Mouse (Mus musculus): Measurements from ENCODE around the gene Kank2. TPM values are rescaled to one million over a fixed set of nuclear protein-coding genes. Genes with fewer than 3 reads are reported as not detected.

The Kank2 gene
- 2.8 and 3.7 TPM in 2 replicates for polyA plus RNA-seq (2015; fragmentation: Nextera tagmentation; extraction: Ambion mirVana)

DNA sequence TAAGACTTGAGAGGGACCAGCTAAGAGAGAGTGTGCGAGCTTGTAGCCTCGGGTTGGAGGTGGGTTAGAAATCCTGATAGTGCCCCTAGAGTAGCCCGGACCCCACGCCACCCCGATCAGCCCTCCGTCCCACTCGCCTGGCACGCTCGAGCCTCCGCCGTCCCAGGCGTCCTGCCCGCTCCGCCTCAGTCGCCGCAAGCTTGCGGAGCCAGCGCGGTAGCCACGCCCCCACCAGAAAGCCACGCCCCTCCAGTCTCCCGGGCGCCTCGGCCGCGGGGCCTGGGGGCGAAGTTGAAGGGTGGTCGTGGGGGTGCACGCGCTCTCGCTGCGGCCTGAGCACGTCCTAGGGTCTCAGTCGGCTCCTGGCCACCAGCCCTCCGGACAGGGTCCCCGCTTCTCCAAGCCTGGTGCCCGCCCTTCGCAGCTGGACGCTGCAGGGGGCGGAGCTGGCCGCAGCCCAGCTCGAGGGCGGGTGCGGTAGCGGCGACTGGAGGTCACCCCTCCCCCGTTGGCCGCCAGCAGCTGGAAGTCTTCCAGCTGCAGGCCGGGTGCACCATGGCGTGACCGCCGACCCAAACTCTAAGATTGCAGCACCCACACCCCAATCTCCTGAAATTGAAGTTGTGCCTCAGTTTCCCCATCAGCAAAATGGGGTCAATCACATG lies at the start of gene Kank2:
TSS of gene Kank2 (minus strand) at position 400 of the 665 bp plus-strand sequence.
- Histone ChIP-seq H3K27me3 (ENCODE audit: insufficient read depth, low read length) (no peaks in the 10 kb centered on the region), H3K27ac (ENCODE audit: low read depth) (peak within 1 kb of the TSS; percentile 89), H3K36me3 (replicated peaks; ENCODE audit: insufficient read depth, low read length) (0 out of 2 replicates have a peak, but pooled peaks cover 6% of the 10 kb centered on the region), H3K4me2 (ENCODE audit: low read depth, low read length) (peak within 1 kb of the TSS; percentile 85), H3K4me1 (ENCODE audit: insufficient read depth) (peaks cover 20% of the 10 kb centered on the region; the same call in 1 of the 2 replicates), H3K4me3 (ENCODE audit: low read depth, low read length) (peak within 1 kb of the TSS; percentile 76), H3K9me3 (ENCODE audit: low read length) (no peaks in the 10 kb centered on the region), H3K9ac (replicated peaks) (peak within 1 kb of the TSS; percentile 86)
- TF ChIP-seq EP300 (IDR thresholded peaks at IDR 0.05; ENCODE audit: low read depth) (no peak), CTCF (IDR thresholded peaks at IDR 0.05; ENCODE audit: low read depth) (no peak)
- peak; percentile 89 for ATAC-seq
- peak; percentile 89 for DNase-seq
- under 1% methylated on average over 49 of the region's 52 CpGs for WGBS (ENCODE audit: insufficient replicate concordance)

DNA sequence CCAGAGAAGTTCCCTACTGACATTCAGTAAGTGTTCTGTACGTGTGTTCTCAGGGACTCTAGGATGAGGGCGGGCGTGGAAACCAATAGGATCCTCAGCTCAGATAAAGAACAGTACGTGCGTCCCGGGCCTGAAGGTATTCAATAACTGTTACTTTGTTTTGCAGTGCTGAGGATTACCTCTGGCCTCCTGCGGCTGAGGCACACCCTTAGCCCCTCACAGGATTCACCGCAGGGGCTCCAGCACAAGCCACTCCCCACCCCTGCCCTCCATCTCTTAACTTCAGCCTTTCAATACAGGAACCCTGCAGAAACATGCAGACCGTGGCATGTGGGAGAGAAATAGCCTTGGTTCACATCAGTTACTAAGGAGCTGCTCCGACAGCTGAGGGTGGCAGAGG lies 49.4 kb upstream of the Kank2 start:
- ATAC-seq = no peak
- Histone ChIP-seq H3K4me2 (ENCODE audit: low read depth, low read length) (no peak overlapping the region), H3K4me1 (ENCODE audit: insufficient read depth) (peaks cover 16% of the 10 kb centered on the region), H3K36me3 (replicated peaks; ENCODE audit: insufficient read depth, low read length) (no peaks in the 10 kb centered on the region), H3K27me3 (ENCODE audit: insufficient read depth, low read length) (no peaks in the 10 kb centered on the region), H3K9me3 (ENCODE audit: low read length) (no peaks in the 10 kb centered on the region), H3K9ac (replicated peaks) (no peak overlapping the region), H3K27ac (ENCODE audit: low read depth) (peak overlapping the region; percentile 71), H3K4me3 (ENCODE audit: low read depth, low read length) (no peak overlapping the region)
- no peak for TF ChIP-seq EP300 (IDR thresholded peaks at IDR 0.05; ENCODE audit: low read depth)
- no peak for TF ChIP-seq CTCF (IDR thresholded peaks at IDR 0.05; ENCODE audit: low read depth)
- 58% methylated on average over 10 of the region's 10 CpGs for WGBS (ENCODE audit: insufficient replicate concordance)
- no peak for DNase-seq

DNA sequence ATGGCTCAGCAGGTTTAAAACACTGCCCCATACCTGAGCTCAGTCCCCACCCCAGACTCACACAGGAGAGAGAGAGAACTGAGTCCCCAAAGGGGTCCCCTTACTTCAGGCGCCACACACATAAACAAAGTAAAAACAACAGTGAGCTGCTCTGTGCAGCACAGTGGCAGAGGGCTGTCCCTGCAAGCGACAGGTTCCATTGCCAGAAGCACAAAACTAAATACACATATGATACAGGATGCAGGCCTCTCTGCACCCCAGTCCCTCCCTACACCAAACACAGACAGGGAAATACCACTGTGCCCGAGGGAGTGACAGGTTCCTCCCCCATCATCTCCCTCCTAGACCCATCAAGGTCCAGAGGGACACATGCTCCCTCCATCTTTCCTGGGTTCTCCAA lies 48.9 kb upstream of the Kank2 start:
- ATAC-seq (no peak), DNase-seq (no peak)
- no peak overlapping the region for H3K4me3 ChIP-seq (ENCODE audit: low read depth, low read length)
- 45% methylated on average over 3 of the region's 3 CpGs for WGBS (ENCODE audit: insufficient replicate concordance)
- no peaks in the 10 kb centered on the region for H3K27me3 ChIP-seq (ENCODE audit: insufficient read depth, low read length)
- H3K4me2 ChIP-seq (ENCODE audit: low read depth, low read length) = no peak overlapping the region
- TF ChIP-seq EP300 (IDR thresholded peaks at IDR 0.05; ENCODE audit: low read depth) (no peak), CTCF (IDR thresholded peaks at IDR 0.05; ENCODE audit: low read depth) (no peak)
- no peak overlapping the region for H3K9ac ChIP-seq (replicated peaks)
- no peaks in the 10 kb centered on the region for H3K36me3 ChIP-seq (replicated peaks; ENCODE audit: insufficient read depth, low read length)
- H3K27ac ChIP-seq (ENCODE audit: low read depth) = peak overlapping the region; percentile 71
- peaks cover 13% of the 10 kb centered on the region for H3K4me1 ChIP-seq (ENCODE audit: insufficient read depth)
- H3K9me3 ChIP-seq (ENCODE audit: low read length) = no peaks in the 10 kb centered on the region

DNA sequence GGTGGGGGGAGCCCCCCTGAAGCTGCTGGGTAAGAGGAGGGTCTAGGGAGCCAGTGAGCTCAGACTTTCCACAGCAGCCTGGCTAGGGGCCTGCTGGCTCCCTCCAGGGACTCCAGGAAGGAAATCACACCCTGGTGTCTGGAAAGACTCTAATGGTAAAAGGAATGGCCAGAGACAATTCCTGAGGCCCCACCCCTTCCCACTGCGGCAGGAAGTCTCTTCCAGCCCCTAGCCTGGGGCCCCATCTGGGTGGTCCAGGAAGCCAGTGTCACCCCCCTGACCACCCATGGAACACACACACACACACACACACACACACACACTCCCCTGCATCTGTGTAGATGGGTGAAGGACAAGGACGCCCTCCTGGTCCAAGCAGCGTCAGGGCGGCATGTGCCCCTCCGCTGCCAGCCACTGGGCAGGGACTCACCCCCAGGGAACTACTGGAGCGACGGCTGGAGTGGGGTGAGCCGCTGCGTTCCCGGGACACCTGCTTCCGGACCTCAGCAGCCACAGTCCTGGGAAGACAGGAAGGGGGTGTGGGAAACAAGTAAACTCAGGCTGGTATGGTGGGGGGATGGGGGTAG lies 48.3 kb upstream of the Kank2 start:
- 28% methylated on average over 11 of the region's 11 CpGs for WGBS (ENCODE audit: insufficient replicate concordance)
- no peak for TF ChIP-seq CTCF (IDR thresholded peaks at IDR 0.05; ENCODE audit: low read depth)
- TF ChIP-seq EP300 (IDR thresholded peaks at IDR 0.05; ENCODE audit: low read depth) = no peak; the same call in 1 of the 2 replicates

DNA sequence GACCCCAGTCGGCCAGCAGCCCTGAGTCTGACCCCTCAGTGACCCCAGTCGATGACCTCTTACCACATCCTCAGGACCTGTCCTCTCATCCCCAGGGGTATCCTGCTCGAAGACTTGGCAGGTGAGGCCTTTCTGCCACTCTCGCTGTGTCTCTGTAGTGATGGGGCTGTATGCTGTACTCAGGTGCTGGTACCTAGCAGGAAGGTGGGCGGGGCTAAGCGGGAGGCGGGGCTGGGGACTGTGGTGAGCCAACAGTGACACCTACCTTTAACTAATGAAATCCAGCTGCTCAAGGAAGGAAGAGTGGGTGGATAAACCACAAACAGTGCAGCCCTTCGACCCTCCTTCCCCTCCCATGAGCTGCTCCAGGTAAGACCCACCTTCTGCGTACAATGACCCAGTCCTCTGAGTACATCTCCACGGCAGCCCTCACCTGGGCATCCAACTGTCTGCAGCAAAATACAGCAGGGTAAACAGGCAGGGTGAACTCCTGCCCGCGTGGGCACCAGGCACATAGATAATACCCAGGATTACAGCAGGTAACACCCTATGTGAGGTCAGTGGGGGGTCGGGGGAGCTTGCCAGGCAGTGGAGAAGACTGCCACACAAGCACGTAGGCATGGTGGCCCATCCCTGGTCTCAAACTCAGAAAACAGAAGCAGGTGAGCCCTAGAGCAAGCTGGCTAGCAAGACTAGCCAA lies 47.0 kb upstream of the Kank2 start:
- Histone ChIP-seq H3K27me3 (ENCODE audit: insufficient read depth, low read length) (no peaks in the 10 kb centered on the region), H3K36me3 (replicated peaks; ENCODE audit: insufficient read depth, low read length) (no peaks in the 10 kb centered on the region), H3K4me2 (ENCODE audit: low read depth, low read length) (no peak overlapping the region), H3K4me1 (ENCODE audit: insufficient read depth) (peaks cover 6% of the 10 kb centered on the region), H3K9ac (replicated peaks) (no peak overlapping the region), H3K4me3 (ENCODE audit: low read depth, low read length) (no peak overlapping the region), H3K27ac (ENCODE audit: low read depth) (no peak overlapping the region), H3K9me3 (ENCODE audit: low read length) (no peaks in the 10 kb centered on the region)
- DNase-seq = peak; percentile 67
- peak; percentile 35; the same call in 1 of the 2 replicates for ATAC-seq
- TF ChIP-seq CTCF (IDR thresholded peaks at IDR 0.05; ENCODE audit: low read depth) = peak; percentile 38
- TF ChIP-seq EP300 (IDR thresholded peaks at IDR 0.05; ENCODE audit: low read depth) = no peak
- 51% methylated on average over 14 of the region's 14 CpGs for WGBS (ENCODE audit: insufficient replicate concordance)

More for the DNA sequence above, 48.3 kb upstream of the Kank2 start:
- H3K9ac ChIP-seq (replicated peaks) = no peak overlapping the region
- H3K27me3 ChIP-seq (ENCODE audit: insufficient read depth, low read length) = no peaks in the 10 kb centered on the region
- peak overlapping the region; percentile 35; the same call in 1 of the 2 replicates for H3K4me2 ChIP-seq (ENCODE audit: low read depth, low read length)
- H3K4me3 ChIP-seq (ENCODE audit: low read depth, low read length) = no peak overlapping the region
- DNase-seq (no peak), ATAC-seq (peak; percentile 38)
- peak overlapping the region; percentile 71 for H3K27ac ChIP-seq (ENCODE audit: low read depth)
- H3K36me3 ChIP-seq (replicated peaks; ENCODE audit: insufficient read depth, low read length) = no peaks in the 10 kb centered on the region
- no peaks in the 10 kb centered on the region for H3K9me3 ChIP-seq (ENCODE audit: low read length)
- peaks cover 8% of the 10 kb centered on the region for H3K4me1 ChIP-seq (ENCODE audit: insufficient read depth)

DNA sequence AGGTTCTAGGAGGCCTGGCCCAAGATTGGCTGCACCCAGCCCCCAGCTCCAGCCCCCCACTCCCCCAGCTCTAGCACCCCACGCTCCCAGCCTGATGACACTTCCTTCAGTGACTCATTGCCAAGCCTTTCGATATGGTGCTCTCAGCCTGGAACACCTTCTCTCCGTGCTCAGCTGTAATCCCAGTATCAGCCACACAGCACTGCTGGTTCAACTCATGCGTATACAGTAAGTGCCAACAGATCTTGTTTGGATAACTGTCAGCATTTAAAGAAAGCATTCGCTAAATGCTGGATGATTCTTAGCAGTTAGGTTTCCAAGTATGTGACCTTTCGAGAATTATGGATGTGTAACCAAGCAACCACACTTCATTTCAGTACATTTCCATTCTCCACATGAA lies 44.5 kb upstream of the Kank2 start:
- Histone ChIP-seq H3K4me1 (ENCODE audit: insufficient read depth) (no peaks in the 10 kb centered on the region; the same call in 1 of the 2 replicates), H3K9ac (replicated peaks) (no peak overlapping the region), H3K4me3 (ENCODE audit: low read depth, low read length) (no peak overlapping the region), H3K36me3 (replicated peaks; ENCODE audit: insufficient read depth, low read length) (no peaks in the 10 kb centered on the region), H3K9me3 (ENCODE audit: low read length) (no peaks in the 10 kb centered on the region), H3K4me2 (ENCODE audit: low read depth, low read length) (no peak overlapping the region), H3K27me3 (ENCODE audit: insufficient read depth, low read length) (no peaks in the 10 kb centered on the region), H3K27ac (ENCODE audit: low read depth) (peak overlapping the region; percentile 44; the same call in 1 of the 2 replicates)
- TF ChIP-seq EP300 (IDR thresholded peaks at IDR 0.05; ENCODE audit: low read depth) (no peak), CTCF (IDR thresholded peaks at IDR 0.05; ENCODE audit: low read depth) (no peak)
- no peak for DNase-seq
- ATAC-seq = no peak
- 66% methylated on average over 6 of the region's 6 CpGs for WGBS (ENCODE audit: insufficient replicate concordance)
